Mouse (Mus musculus) olfactory bulb, adult 2 months (tissue): ENCODE measurements around the gene Ldlrap1.

Experiments used
- CTCF ChIP-seq: fragments of 200-500 bp; IDR thresholded peaks from 2 replicates; pipeline ENCODE4 v1.5.1; 2012; ENCODE audit warnings: low read depth, mild to moderate bottlenecking, low read length, moderate library complexity; ENCODE audit not compliant: insufficient read depth
- POLR2A ChIP-seq: fragments of 200-500 bp; IDR thresholded peaks from 2 replicates; pipeline ENCODE4 v1.6.1; 2012; ENCODE audit warnings: mild to moderate bottlenecking, low read depth, low read length, moderate library complexity; ENCODE audit not compliant: insufficient read depth

GRCm38 (mm10) chr4:134739530-134739929 is 28.3 kb downstream of the Ldlrap1 start:
- TF ChIP-seq CTCF (no peak), POLR2A (no peak)
